15 mouse cellular contexts compared by ENCODE assay signal in genomic region chr2:60613857-60614228, GRCm38 (mm10).
"Had no signal": no experiment of that assay in that cellular context is flagged by ENCODE, and none has a peak within 500 bp of the region (broad histone marks: within the 10 kb centered on the region; RNA-seq: fewer than 3 reads in every experiment).

No protein-coding gene starts in this region.

- H3K36me3 ChIP-seq: limb, embryonic 13.5 days; midbrain, embryonic 10.5 days; neural tube, embryonic 13.5 days had no signal

- H3K27ac ChIP-seq: layer of hippocampus, adult 2 months; limb, embryonic 13.5 days; liver, embryonic 14.5 days; neural tube, embryonic 13.5 days had no signal

- DNase-seq: kidney, postnatal 10 days; kidney, postnatal 4 days; left cerebral cortex, postnatal 4 days; lung, adult 18-20 months; lung, postnatal 4 days; retina, postnatal 1 day; right cerebral cortex, postnatal 4 days; spleen, adult 18-20 months; thymus, adult 2 months; thymus, postnatal 36 days had no signal

- H3K4me2 ChIP-seq: limb, embryonic 13.5 days; neural tube, embryonic 13.5 days had no signal

- H3K9me3 ChIP-seq: limb, embryonic 13.5 days; midbrain, embryonic 10.5 days; neural tube, embryonic 13.5 days had no signal

- H3K27me3 ChIP-seq: limb, embryonic 13.5 days; neural tube, embryonic 13.5 days had no signal

- H3K4me3 ChIP-seq: layer of hippocampus, adult 2 months; limb, embryonic 13.5 days; midbrain, embryonic 10.5 days; neural tube, embryonic 13.5 days had no signal

- H3K4me1 ChIP-seq: limb, embryonic 13.5 days had no signal

- H3K9ac ChIP-seq: limb, embryonic 13.5 days; liver, embryonic 14.5 days; neural tube, embryonic 13.5 days had no signal
